Mouse (Mus musculus): Measurements from ENCODE around the gene Adamts9.

DNA sequence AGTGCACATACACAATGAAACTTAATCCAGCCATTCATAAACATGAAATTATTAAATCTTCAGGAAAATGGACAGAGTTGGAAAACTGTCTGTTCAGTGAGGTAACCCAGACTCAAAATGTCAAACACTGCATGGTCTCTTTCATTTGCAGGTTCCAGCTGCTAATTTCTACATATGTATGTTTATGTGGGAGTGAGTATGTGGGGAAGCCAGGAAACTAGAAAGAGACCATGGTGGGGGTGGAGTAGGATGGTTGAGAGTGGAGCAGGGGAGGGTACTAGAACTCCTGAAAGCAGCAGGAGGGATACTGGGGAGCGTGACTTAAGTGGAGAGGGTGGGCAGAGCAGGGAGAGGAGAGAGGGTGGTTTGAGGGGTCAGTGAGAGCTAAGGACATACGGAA is 141.8 kb downstream of the Adamts9 start:
- no peak for TF ChIP-seq CTCF (IDR thresholded peaks at IDR 0.05; ENCODE audit: control insufficient read depth, insufficient read depth, low read length)
- TF ChIP-seq POLR2A (IDR thresholded peaks at IDR 0.05; ENCODE audit: borderline replicate concordance, control insufficient read depth, low read depth, low read length), result no peak
